Mouse (Mus musculus) cerebellum, adult 2 months (tissue): ENCODE data around the gene Unc119. TPM values are rescaled to one million over a fixed set of nuclear protein-coding genes. Genes with fewer than 3 reads are reported as not detected.

Source experiments
- DNase-seq, 2 experiments: peaks; one replicate each; pipeline ENCODE4 v3.0.0; 2021
- H3K27ac ChIP-seq: fragments of 200-500 bp; 2 replicates; pipeline ENCODE4 v1.5.1; 2012; ENCODE audit warnings: low read length, control low read depth, inconsistent platforms; ENCODE audit not compliant: insufficient read depth
- H3K27me3 ChIP-seq: fragments of 200-500 bp; 2 replicates; pipeline ENCODE4 v1.6.1; 2012; ENCODE audit warnings: inconsistent platforms, mild to moderate bottlenecking, low read length, moderate library complexity; ENCODE audit not compliant: control insufficient read depth, insufficient read depth
- H3K4me1 ChIP-seq: fragments of 200-500 bp; 2 replicates; pipeline ENCODE4 v1.6.1; 2011; ENCODE audit warnings: low read length; ENCODE audit not compliant: control insufficient read depth, insufficient read depth
- H3K4me3 ChIP-seq: fragments of 200-500 bp; replicated peaks from 2 replicates; pipeline ENCODE3; 2011; ENCODE audit warnings: mild to moderate bottlenecking, low read depth, low read length, control low read depth; ENCODE audit not compliant: insufficient read depth
- CTCF ChIP-seq: fragments of 200-500 bp; IDR thresholded peaks from 2 replicates; pipeline ENCODE4 v1.5.1; 2011; ENCODE audit warnings: low read depth, mild to moderate bottlenecking, control low read depth, low read length, moderate library complexity, borderline replicate concordance; ENCODE audit not compliant: insufficient read depth
- POLR2A ChIP-seq: fragments of 200-500 bp; IDR thresholded peaks from 2 replicates; pipeline ENCODE4 v1.6.1; 2011; ENCODE audit warnings: low read length, control low read depth, borderline replicate concordance; ENCODE audit not compliant: insufficient read depth
- WGBS: fragments of 180-500 bp; shearing (Covaris S2); methylation state at CpG from one replicate; pipeline ENCODE4 v1.1.7; 2018; 5-methylcytosine and 5-hydroxymethylcytosine counted together
- polyA plus RNA-seq: library from polyadenylated mRNA; depleted of rRNA; stranded (reverse); fragments of >200 nt; gene quantifications from 2 replicates; pipeline ENCODE4 v1.2.3, GENCODE M21; 2012; rRNA removed

Gene Unc119
- polyA plus RNA-seq, 1 experiment: 75.2 TPM

- DNase-seq: no peak
- WGBS: 69% methylated on average over 6 of the region's 6 CpGs
- Histone ChIP-seq H3K27ac (no peak overlapping the region), H3K27me3 (no peaks in the 10 kb centered on the region), H3K4me1 (peaks cover 3% of the 10 kb centered on the region; the same call in 1 of the 2 replicates), H3K4me3 (no peak overlapping the region)
- TF ChIP-seq CTCF (no peak), POLR2A (no peak)
These were observed 54.9 kb downstream of the Unc119 start for GRCm38 (mm10) chr11:78398212-78398611.

Other genes starting within 250 kb of the Unc119 start
- 23.0 and 23.5 TPM in 2 replicates for gene Fam222b, start 248.8 kb upstream of the Unc119 start, polyA plus RNA-seq
- gene Traf4, start 177.9 kb upstream of the Unc119 start, polyA plus RNA-seq: 21.6 and 22.3 TPM in 2 replicates
- gene Nek8, start 166.8 kb upstream of the Unc119 start, polyA plus RNA-seq: 4.8 and 5.8 TPM in 2 replicates
- gene Tlcd1, start 166.8 kb upstream of the Unc119 start, polyA plus RNA-seq: 147 and 158 TPM in 2 replicates
- gene Rpl23a, start 159.9 kb upstream of the Unc119 start, polyA plus RNA-seq: 1,121 and 1,182 TPM in 2 replicates
- gene Rab34, start 155.1 kb upstream of the Unc119 start, polyA plus RNA-seq: 36.6 and 38.1 TPM in 2 replicates
- gene Proca1, start 150.1 kb upstream of the Unc119 start, polyA plus RNA-seq: 11.7 and 12.1 TPM in 2 replicates
- gene Sdf2, start 97.7 kb upstream of the Unc119 start, polyA plus RNA-seq: 121 and 124 TPM in 2 replicates
- gene Supt6, start 97.5 kb upstream of the Unc119 start, polyA plus RNA-seq: 48.8 and 50.3 TPM in 2 replicates
- gene 2610507B11Rik, start 81.7 kb upstream of the Unc119 start, polyA plus RNA-seq: 112 and 118 TPM in 2 replicates
- 2.6 and 2.9 TPM in 2 replicates for gene BC030499, start 52.6 kb upstream of the Unc119 start, polyA plus RNA-seq
- 17.6 and 19.0 TPM in 2 replicates for gene Spag5, start 42.0 kb upstream of the Unc119 start, polyA plus RNA-seq
- gene Aldoc, start 20.5 kb upstream of the Unc119 start, polyA plus RNA-seq: 2,621 and 2,670 TPM in 2 replicates
- gene Pigs, start 15.1 kb upstream of the Unc119 start, polyA plus RNA-seq: 94.2 and 98.6 TPM in 2 replicates
- gene Foxn1, start 43.1 kb downstream of the Unc119 start, polyA plus RNA-seq: not detected in 2 replicates
- gene Slc13a2, start 78.7 kb downstream of the Unc119 start, polyA plus RNA-seq: not detected in 2 replicates
- gene Slc46a1, start 122.2 kb downstream of the Unc119 start, polyA plus RNA-seq: 15.2 and 15.4 TPM in 2 replicates
- 29.0 and 32.0 TPM in 2 replicates for gene Sarm1, start 154.3 kb downstream of the Unc119 start, polyA plus RNA-seq
- gene Vtn, start 155.6 kb downstream of the Unc119 start, polyA plus RNA-seq: 142 and 143 TPM in 2 replicates
- gene Sebox, start 160.0 kb downstream of the Unc119 start, polyA plus RNA-seq: 14.7 and 17.3 TPM in 2 replicates
- gene Tmem199, start 168.7 kb downstream of the Unc119 start, polyA plus RNA-seq: 67.9 and 69.5 TPM in 2 replicates
- 133 TPM in 2 replicates for gene Poldip2, start 168.7 kb downstream of the Unc119 start, polyA plus RNA-seq
- 36.7 and 38.0 TPM in 2 replicates for gene Tnfaip1, start 192.8 kb downstream of the Unc119 start, polyA plus RNA-seq
- 83.7 and 91.8 TPM in 2 replicates for gene Ift20, start 192.9 kb downstream of the Unc119 start, polyA plus RNA-seq
- 15.6 and 15.9 TPM in 2 replicates for gene Tmem97, start 207.3 kb downstream of the Unc119 start, polyA plus RNA-seq